Comparison of ENCODE assay signal across 10 mouse cellular contexts in the genomic region with DNA sequence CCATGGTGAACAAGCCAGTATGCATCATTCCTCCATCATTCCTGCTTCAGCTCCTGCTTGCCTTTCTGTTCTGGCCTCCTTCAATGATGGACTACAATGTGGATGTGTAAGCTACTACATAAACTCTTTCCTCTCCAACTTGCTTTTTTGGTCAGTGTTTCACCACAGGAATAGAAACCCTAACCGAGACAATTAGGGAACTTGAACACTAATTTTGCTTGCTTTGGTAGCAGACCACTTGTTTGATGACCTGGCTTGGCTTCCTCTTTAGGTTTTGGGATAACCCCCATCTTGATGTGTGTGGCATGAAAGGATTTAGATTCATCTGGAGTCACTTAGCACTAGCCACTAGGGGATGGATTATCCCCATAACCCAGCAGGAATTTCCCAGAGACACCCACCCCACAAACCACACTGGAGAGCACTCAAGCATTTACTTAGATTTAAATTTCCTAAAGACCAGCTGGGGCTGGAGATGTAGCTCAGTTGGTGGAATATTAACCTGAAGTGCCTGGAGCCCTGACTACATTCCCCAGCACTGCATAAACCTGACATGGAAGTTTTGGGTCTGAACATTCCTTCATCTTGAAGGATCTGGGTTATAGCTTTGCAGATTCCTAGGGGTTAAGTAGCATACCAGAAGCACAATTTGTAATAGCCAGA. TPM values are rescaled to one million over a fixed set of nuclear protein-coding genes. Genes with fewer than 3 reads are reported as not detected.
DNase-seq lines count a peak whose midpoint lies in the region.
"Had no signal": no experiment of that assay in that cellular context is flagged by ENCODE, and none has a peak within 500 bp of the region (broad histone marks: within the 10 kb centered on the region; RNA-seq: fewer than 3 reads in every experiment).

No protein-coding gene starts in this region.

- DNase-seq in 416B (ENCODE audit: low read depth) (peak; percentile 25), NIH3T3 (ENCODE audit: low read depth) (peak; percentile 50), adipocyte (ENCODE audit: low spot score) (no peak)
- peak; percentile 53 for DNase-seq in kidney, adult 18-20 months
- DNase-seq in kidney, postnatal 25 days: peak; percentile 55 to 74
- DNase-seq in adrenal gland, postnatal 36 days: no peak
- no peak for DNase-seq in heart, adult 9 months (ENCODE audit: low spot score in 2 of 2)
- DNase-seq: adrenal gland, postnatal 14 days; cerebellum, postnatal 14 days; right cerebral cortex, postnatal 4 days had no signal

RNA-seq across cellular contexts. Expression of a gene that starts 3.8 kb away (rescaled TPM):
- 100 to 1,000 TPM; 293 to 406 TPM for total RNA-seq in adrenal gland, postnatal 36 days (2021)

RNA-seq across cellular contexts. Expression of a gene that starts 56.8 kb away (rescaled TPM):
- total RNA-seq in adrenal gland, postnatal 36 days (2021): 100 to 1,000 TPM; 243 to 258 TPM

Comparison
In these comparisons a context has a peak if more than half of its experiments do, and no peak if none do; other contexts are left out.
1. DNase-seq: peak in 416B (single experiment), NIH3T3 (single experiment), kidney, adult 18-20 months (single experiment) and kidney, postnatal 25 days (2 of 2); none in adrenal gland, postnatal 36 days (0 of 2), adipocyte (single experiment) and heart, adult 9 months (0 of 2).